Mouse (Mus musculus) midbrain, embryonic 16.5 days (tissue): Measurements from ENCODE around the gene Rinl. TPM values are rescaled to one million over a fixed set of nuclear protein-coding genes. Genes with fewer than 3 reads are reported as not detected.

Experiments used
- ATAC-seq: fragments of 200-750 bp; cut with Nextera tagmentation; 2 replicates; pipeline ENCODE4 v1.8.0; 2017; ENCODE audit warnings: moderate TSS enrichment
- H3K27ac ChIP-seq: fragments of 300-500 bp; sonication (generic); 2 replicates; pipeline ENCODE4 v1.5.1; 2014; ENCODE audit warnings: mild to moderate bottlenecking, low read length, mixed read lengths
- H3K27me3 ChIP-seq: fragments of 300-500 bp; sonication (generic); 2 replicates; pipeline ENCODE4 v1.6.1; 2014; ENCODE audit warnings: low read depth, low read length, mixed read lengths; ENCODE audit not compliant: control insufficient read depth, insufficient read depth
- H3K36me3 ChIP-seq: fragments of 300-500 bp; sonication (generic); 2 replicates; pipeline ENCODE4 v1.6.1; 2014; ENCODE audit warnings: mild to moderate bottlenecking, low read length, moderate library complexity, mixed read lengths; ENCODE audit not compliant: control insufficient read depth, insufficient read depth
- H3K4me1 ChIP-seq: fragments of 300-500 bp; sonication (generic); 2 replicates; pipeline ENCODE4 v1.6.1; 2014; ENCODE audit warnings: mild to moderate bottlenecking, low read length, mixed read lengths; ENCODE audit not compliant: control insufficient read depth, insufficient read depth
- H3K4me2 ChIP-seq: fragments of 300-500 bp; sonication (generic); 2 replicates; pipeline ENCODE4 v1.6.1; 2014; ENCODE audit warnings: mild to moderate bottlenecking, low read length, mixed read lengths
- H3K4me3 ChIP-seq: fragments of 300-500 bp; sonication (generic); 2 replicates; pipeline ENCODE4 v1.5.1; 2014; ENCODE audit warnings: low read depth, mild to moderate bottlenecking, low read length, moderate library complexity, mixed read lengths
- H3K9ac ChIP-seq: fragments of 300-500 bp; sonication (generic); 2 replicates; pipeline ENCODE4 v1.6.1; 2014; ENCODE audit warnings: low read depth, low read length, mixed read lengths
- H3K9me3 ChIP-seq: fragments of 300-500 bp; sonication (generic); replicated peaks from 2 replicates; pipeline ENCODE4 v1.6.1; 2014; ENCODE audit warnings: mild to moderate bottlenecking, low read length, mixed read lengths; ENCODE audit not compliant: control insufficient read depth, poor library complexity, severe bottlenecking
- WGBS: fragments of 180-500 bp; shearing (Covaris S2); extraction: QIAGEN DNeasy Blood & Tissue Kit; methylation state at CpG from one replicate; pipeline ENCODE4 v1.1.7; 2014; 5-methylcytosine and 5-hydroxymethylcytosine counted together
- polyA plus RNA-seq: library from polyadenylated mRNA; unstranded; fragments of >200 nt; fragmentation: Nextera tagmentation; extraction: Ambion mirVana; gene quantifications from 2 replicates; pipeline ENCODE4 v1.2.1, GENCODE M21; 2015

The Rinl gene
- polyA plus RNA-seq, 1 experiment from 2014 or later = 2.2 TPM

DNA sequence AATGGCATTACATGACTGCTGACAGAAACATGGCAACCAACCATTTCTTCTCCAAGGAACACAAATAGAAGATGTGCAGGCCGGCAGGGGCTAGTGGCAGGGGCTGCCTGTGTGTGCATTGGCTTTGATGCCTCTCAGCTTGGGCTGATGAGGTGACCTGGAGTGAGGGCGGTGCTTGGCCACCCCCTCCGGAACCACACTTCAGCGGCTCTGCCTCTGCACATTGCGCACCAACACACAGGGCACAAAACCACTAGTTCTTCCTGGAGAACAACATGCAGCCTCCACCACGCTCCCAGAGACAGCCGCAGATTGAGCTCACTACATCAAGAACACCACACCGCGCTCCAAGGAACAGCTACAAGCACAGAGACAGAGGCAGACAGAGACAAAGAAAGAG, 27.4 kb downstream of the Rinl start:
- no peak overlapping the region for H3K9ac ChIP-seq
- H3K27ac ChIP-seq = no peak overlapping the region
- no peak for ATAC-seq
- H3K4me3 ChIP-seq = no peak overlapping the region
- no peaks in the 10 kb centered on the region for H3K27me3 ChIP-seq
- H3K4me1 ChIP-seq = peaks cover 19% of the 10 kb centered on the region
- H3K4me2 ChIP-seq = no peak overlapping the region
- 88% methylated on average over 9 of the region's 9 CpGs for WGBS
- H3K9me3 ChIP-seq = no peaks in the 10 kb centered on the region
- H3K36me3 ChIP-seq = peaks cover 68% of the 10 kb centered on the region

- no peak overlapping the region for H3K27ac ChIP-seq
- no peak overlapping the region for H3K4me3 ChIP-seq
- H3K27me3 ChIP-seq = no peaks in the 10 kb centered on the region
- 92% methylated on average over 10 of the region's 10 CpGs for WGBS
- H3K4me1 ChIP-seq = peaks cover 17% of the 10 kb centered on the region
- no peaks in the 10 kb centered on the region for H3K9me3 ChIP-seq
- no peak overlapping the region for H3K4me2 ChIP-seq
- ATAC-seq = no peak
- H3K36me3 ChIP-seq = peaks cover 73% of the 10 kb centered on the region
- no peak overlapping the region for H3K9ac ChIP-seq
These were observed 28.2 kb downstream of the Rinl start for GRCm38 (mm10) chr7:28816920-28817319.

DNA sequence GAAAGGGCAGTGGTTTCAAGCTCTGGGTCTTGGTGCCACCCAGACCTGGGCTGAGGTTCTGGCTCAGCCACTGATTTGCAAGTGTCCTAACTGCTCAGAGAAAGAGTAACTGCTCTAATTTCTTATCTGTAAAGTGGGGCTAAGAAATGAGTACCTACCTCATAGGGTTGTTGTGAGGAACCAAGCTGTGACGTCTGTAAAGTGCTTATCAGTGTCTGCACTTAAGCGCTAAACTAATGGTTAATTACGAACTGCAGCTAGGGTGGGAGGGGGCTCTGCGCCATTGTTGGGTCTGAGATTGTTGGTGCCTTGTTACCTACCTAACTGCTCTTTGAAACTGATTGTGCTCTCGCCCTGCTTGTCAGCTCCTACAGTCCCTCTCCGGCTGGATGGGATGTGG, 28.8 kb downstream of the Rinl start:
- H3K9me3 ChIP-seq = no peaks in the 10 kb centered on the region
- H3K27me3 ChIP-seq = no peaks in the 10 kb centered on the region
- H3K9ac ChIP-seq = no peak overlapping the region
- no peak for ATAC-seq
- H3K27ac ChIP-seq = no peak overlapping the region
- peaks cover 11% of the 10 kb centered on the region for H3K4me1 ChIP-seq
- H3K4me3 ChIP-seq = no peak overlapping the region
- WGBS = 74% methylated on average over 6 of the region's 6 CpGs
- H3K4me2 ChIP-seq = no peak overlapping the region
- peaks cover 78% of the 10 kb centered on the region for H3K36me3 ChIP-seq

- no peak for ATAC-seq
These were observed 29.2 kb downstream of the Rinl start for GRCm38 (mm10) chr7:28817957-28818356.

DNA sequence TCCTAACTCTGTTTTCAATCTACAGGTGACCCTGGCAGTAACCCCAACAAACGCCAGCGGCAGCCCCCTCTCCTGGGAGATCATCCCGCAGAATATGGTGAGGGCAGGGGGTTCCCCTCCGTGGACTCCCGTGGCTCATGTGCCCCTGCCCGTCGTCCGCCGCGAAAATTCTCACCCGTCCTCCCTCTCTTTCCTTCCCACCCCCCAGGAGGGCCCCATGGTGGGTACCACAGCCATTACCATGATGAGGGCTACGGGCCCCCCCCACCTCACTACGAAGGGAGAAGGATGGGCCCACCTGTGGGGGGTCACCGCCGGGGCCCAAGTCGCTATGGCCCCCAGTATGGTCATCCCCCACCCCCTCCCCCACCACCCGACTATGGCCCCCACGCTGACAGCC, 29.7 kb downstream of the Rinl start:
- no peak overlapping the region for H3K27ac ChIP-seq

More at GRCm38 (mm10) chr7:28817957-28818356, 29.2 kb downstream of the Rinl start:
- Histone ChIP-seq H3K27me3 (no peaks in the 10 kb centered on the region), H3K36me3 (peaks cover 80% of the 10 kb centered on the region), H3K4me3 (no peak overlapping the region), H3K9me3 (no peaks in the 10 kb centered on the region), H3K9ac (no peak overlapping the region), H3K27ac (no peak overlapping the region), H3K4me1 (peaks cover 7% of the 10 kb centered on the region), H3K4me2 (no peak overlapping the region)
- WGBS = 73% methylated on average over 4 of the region's 4 CpGs

DNA sequence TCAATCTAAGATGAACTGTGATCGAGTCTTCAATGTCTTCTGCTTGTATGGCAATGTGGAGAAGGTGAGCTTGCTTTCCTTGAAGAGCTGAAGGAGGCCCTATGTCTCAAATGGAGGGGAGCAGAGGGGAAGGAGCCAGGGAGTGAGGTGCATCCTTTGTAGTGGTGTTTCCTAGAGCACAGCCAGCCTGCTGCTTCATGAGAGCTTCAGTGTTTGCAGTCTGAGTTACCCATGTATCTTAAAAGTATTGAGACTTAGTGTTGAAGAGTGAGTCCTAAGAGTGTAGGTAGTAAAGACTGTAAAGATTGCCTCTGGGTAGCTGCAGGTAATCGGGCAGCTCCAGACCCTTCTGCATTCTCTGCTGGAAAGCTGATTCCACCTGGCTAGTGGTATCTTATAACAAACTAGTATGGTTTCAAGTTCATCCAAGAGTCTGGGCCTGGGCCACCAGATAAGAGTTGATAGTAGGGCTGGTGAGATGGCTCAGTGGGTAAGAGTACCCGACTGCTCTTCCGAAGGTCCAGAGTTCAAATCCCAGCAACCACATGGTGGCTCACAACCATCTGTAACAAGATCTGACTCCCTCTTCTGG, 30.2 kb downstream of the Rinl start:
- Histone ChIP-seq H3K27ac (no peak overlapping the region), H3K36me3 (peaks cover 72% of the 10 kb centered on the region), H3K27me3 (no peaks in the 10 kb centered on the region), H3K4me1 (no peaks in the 10 kb centered on the region; the same call in 1 of the 2 replicates), H3K4me3 (no peak overlapping the region), H3K4me2 (no peak overlapping the region), H3K9ac (no peak overlapping the region), H3K9me3 (no peaks in the 10 kb centered on the region)
- WGBS = 88% methylated on average over 4 of the region's 4 CpGs
- ATAC-seq = no peak

More for the DNA sequence above, 29.7 kb downstream of the Rinl start:
- Histone ChIP-seq H3K36me3 (peaks cover 77% of the 10 kb centered on the region), H3K27me3 (no peaks in the 10 kb centered on the region), H3K9me3 (no peaks in the 10 kb centered on the region), H3K4me1 (peaks cover 2% of the 10 kb centered on the region; the same call in 1 of the 2 replicates), H3K9ac (no peak overlapping the region), H3K4me3 (no peak overlapping the region), H3K4me2 (no peak overlapping the region)
- 81% methylated on average over 18 of the region's 18 CpGs for WGBS
- no peak for ATAC-seq

DNA sequence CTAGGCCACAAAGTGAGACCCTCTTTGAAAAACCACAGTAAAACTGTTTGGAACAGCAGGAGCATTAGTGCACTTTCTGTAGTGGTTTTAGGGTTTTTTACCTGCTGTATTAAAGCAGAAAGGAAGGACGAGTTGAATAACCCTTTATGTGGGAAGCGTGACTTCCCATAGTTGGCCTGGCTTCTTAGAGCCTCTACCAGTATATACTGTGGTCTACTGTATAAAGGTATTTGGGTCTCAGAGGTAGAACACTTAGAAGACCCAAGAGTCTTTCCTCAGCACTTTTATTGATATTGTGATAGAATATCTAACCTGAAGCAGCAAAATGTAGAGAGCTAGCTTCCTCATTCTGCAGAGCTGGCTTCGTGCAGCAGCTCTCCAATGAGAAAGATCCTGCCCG, 30.8 kb downstream of the Rinl start:
- Histone ChIP-seq H3K4me1 (peaks cover 4% of the 10 kb centered on the region), H3K9me3 (no peaks in the 10 kb centered on the region), H3K27ac (no peak overlapping the region), H3K36me3 (peaks cover 67% of the 10 kb centered on the region), H3K9ac (no peak overlapping the region), H3K27me3 (no peaks in the 10 kb centered on the region), H3K4me3 (no peak overlapping the region), H3K4me2 (no peak overlapping the region)
- ATAC-seq = no peak
- WGBS = 80% methylated on average over 4 of the region's 4 CpGs

DNA sequence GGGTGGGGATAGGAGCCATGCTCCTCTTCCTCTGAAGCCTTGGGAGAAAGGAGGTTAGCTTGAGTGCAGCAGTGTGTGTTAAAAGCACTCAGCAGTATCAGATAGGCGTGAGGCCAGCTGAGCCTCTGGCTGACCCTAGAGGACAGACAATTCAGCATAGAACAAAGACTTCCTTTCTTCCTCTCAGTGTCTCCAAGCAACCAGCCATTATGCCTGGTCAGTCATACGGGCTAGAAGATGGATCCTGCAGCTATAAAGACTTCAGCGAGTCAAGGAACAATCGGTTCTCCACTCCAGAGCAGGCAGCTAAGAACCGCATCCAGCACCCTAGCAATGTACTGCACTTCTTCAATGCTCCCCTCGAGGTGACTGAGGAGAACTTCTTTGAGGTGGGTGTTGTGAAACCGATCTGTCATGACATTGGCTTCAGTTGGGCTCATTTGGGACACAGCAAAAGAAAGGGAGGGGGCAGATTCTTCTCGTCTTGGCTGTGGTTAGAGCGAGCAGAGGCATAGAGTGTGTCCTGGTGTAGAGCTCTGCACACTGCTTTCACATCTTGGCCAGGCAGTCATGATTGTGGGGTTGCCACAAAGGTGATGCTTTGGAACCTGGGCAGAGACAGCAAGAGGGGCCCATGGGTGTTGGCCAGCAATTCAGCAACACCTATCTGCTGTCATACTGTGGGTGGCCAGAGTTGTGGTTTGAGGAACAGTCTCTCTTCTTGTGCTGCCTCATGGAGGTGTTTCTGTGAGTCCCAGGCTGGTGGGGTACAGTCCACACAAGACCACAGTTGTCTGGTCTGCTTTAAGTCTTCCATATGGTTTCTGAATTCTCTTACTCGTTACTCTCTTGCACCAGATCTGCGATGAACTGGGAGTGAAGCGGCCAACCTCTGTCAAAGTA, 31.8 kb downstream of the Rinl start:
- Histone ChIP-seq H3K4me2 (no peak overlapping the region), H3K4me3 (no peak overlapping the region), H3K4me1 (peaks cover 9% of the 10 kb centered on the region), H3K9me3 (no peaks in the 10 kb centered on the region), H3K9ac (no peak overlapping the region), H3K36me3 (peaks cover 57% of the 10 kb centered on the region), H3K27ac (peak overlapping the region; percentile 5; the same call in 1 of the 2 replicates), H3K27me3 (no peaks in the 10 kb centered on the region)
- WGBS = 31% methylated on average over 12 of the region's 12 CpGs
- ATAC-seq = no peak

- Histone ChIP-seq H3K9ac (no peak overlapping the region), H3K36me3 (peaks cover 50% of the 10 kb centered on the region), H3K4me3 (no peak overlapping the region), H3K27ac (no peak overlapping the region), H3K27me3 (no peaks in the 10 kb centered on the region), H3K9me3 (no peaks in the 10 kb centered on the region), H3K4me2 (no peak overlapping the region), H3K4me1 (peaks cover 12% of the 10 kb centered on the region)
- 65% methylated on average over 10 of the region's 10 CpGs for whole genome bisulfite sequencing
- no peak for ATAC-seq
These were observed 32.6 kb downstream of the Rinl start for GRCm38 (mm10) chr7:28821261-28821831.
